Mouse (Mus musculus): ENCODE measurements around the gene Wnt9a.
"Not testable (repeated sequence)": the region's sequence is repeated elsewhere in the genome, so short reads cannot be mapped to it uniquely, and the experiment has no call there.

Gene Wnt9a

GRCm38 (mm10) chr11:59306461-59307421 is at the start of gene Wnt9a:
TSS of gene Wnt9a (plus strand) at chr11:59306928.
- no peak for DNase-seq (ENCODE audit: low read depth in 2 of 2, low spot score in 2 of 2)

- no peak for DNase-seq (ENCODE audit: low read depth in 2 of 2, low spot score in 2 of 2)
Measured at GRCm38 (mm10) chr11:59259647-59260046, 47.1 kb upstream of the Wnt9a start.

- no peak for DNase-seq (ENCODE audit: low read depth in 2 of 2, low spot score in 2 of 2)
Measured at GRCm38 (mm10) chr11:59260706-59261493, 45.8 kb upstream of the Wnt9a start.

GRCm38 (mm10) chr11:59262308-59262707 is 44.4 kb upstream of the Wnt9a start:
- DNase-seq (ENCODE audit: low read depth in 2 of 2, low spot score in 2 of 2) = no peak

- no peak for DNase-seq (ENCODE audit: low read depth in 2 of 2, low spot score in 2 of 2)
Measured at GRCm38 (mm10) chr11:59263870-59264563, 42.7 kb upstream of the Wnt9a start.

GRCm38 (mm10) chr11:59264593-59264992 is 42.1 kb upstream of the Wnt9a start:
- DNase-seq (ENCODE audit: low read depth in 2 of 2, low spot score in 2 of 2) = no peak

GRCm38 (mm10) chr11:59265154-59265813 is 41.4 kb upstream of the Wnt9a start:
- DNase-seq (ENCODE audit: low read depth in 2 of 2, low spot score in 2 of 2) = no peak

- no peak for DNase-seq (ENCODE audit: low read depth in 2 of 2, low spot score in 2 of 2)
Measured at GRCm38 (mm10) chr11:59266727-59267126, 40.0 kb upstream of the Wnt9a start.

- DNase-seq (ENCODE audit: low read depth in 2 of 2, low spot score in 2 of 2) = no peak
Measured at GRCm38 (mm10) chr11:59274184-59274583, 32.5 kb upstream of the Wnt9a start.

- no peak for DNase-seq (ENCODE audit: low read depth in 2 of 2, low spot score in 2 of 2)
Measured at GRCm38 (mm10) chr11:59276877-59277276, 29.9 kb upstream of the Wnt9a start.

- no peak for DNase-seq (ENCODE audit: low read depth in 2 of 2, low spot score in 2 of 2)
Measured at GRCm38 (mm10) chr11:59278047-59278446, 28.7 kb upstream of the Wnt9a start.

- no peak for DNase-seq (ENCODE audit: low read depth in 2 of 2, low spot score in 2 of 2)
Measured at GRCm38 (mm10) chr11:59282111-59282510, 24.6 kb upstream of the Wnt9a start.

GRCm38 (mm10) chr11:59282933-59283332 is 23.8 kb upstream of the Wnt9a start:
- DNase-seq (ENCODE audit: low read depth in 2 of 2, low spot score in 2 of 2) = no peak

- DNase-seq (ENCODE audit: low read depth in 2 of 2, low spot score in 2 of 2) = no peak
Measured at GRCm38 (mm10) chr11:59284146-59284545, 22.6 kb upstream of the Wnt9a start.

- DNase-seq (ENCODE audit: low read depth in 2 of 2, low spot score in 2 of 2) = no peak
Measured at GRCm38 (mm10) chr11:59289706-59290105, 17.0 kb upstream of the Wnt9a start.

GRCm38 (mm10) chr11:59290702-59291303 is 15.9 kb upstream of the Wnt9a start, which contains the start of gene Wnt3a:
TSS of gene Wnt3a (minus strand) at chr11:59290752.
- no peak for DNase-seq (ENCODE audit: low read depth in 2 of 2, low spot score in 2 of 2)

GRCm38 (mm10) chr11:59293616-59294015 is 13.1 kb upstream of the Wnt9a start:
- DNase-seq (ENCODE audit: low read depth in 2 of 2, low spot score in 2 of 2) = peak; percentile 8 to 23

- no peak for DNase-seq (ENCODE audit: low read depth in 2 of 2, low spot score in 2 of 2)
Measured at GRCm38 (mm10) chr11:59297941-59298340, 8.8 kb upstream of the Wnt9a start.

GRCm38 (mm10) chr11:59300185-59300584 is 6.5 kb upstream of the Wnt9a start:
- peak in 1 of 2 experiments; percentile 9 for DNase-seq (ENCODE audit: low read depth in 2 of 2, low spot score in 2 of 2)

- DNase-seq (ENCODE audit: low read depth in 2 of 2, low spot score in 2 of 2) = not testable (repeated sequence)
Measured at GRCm38 (mm10) chr11:59301053-59301452, 5.7 kb upstream of the Wnt9a start.

Data from CD8-positive naive resting alpha-beta T cell, adult 2 months (primary cell).